Mouse (Mus musculus): Measurements from ENCODE around the gene Olfr829.

Gene Olfr829

GRCm38 (mm10) chr9:18854633-18855032, at the start of gene Olfr829:
Olfr829 (plus strand) TSS chr9:18854933.
- 44% methylated on average over 1 of the region's 1 CpGs for WGBS

GRCm38 (mm10) chr9:18819426-18819825, 35.3 kb upstream of the Olfr829 start, which contains the start of gene Olfr828:
Olfr828 (minus strand) TSS chr9:18819526.

GRCm38 (mm10) chr9:18874393-18874792, 19.7 kb downstream of the Olfr829 start, which contains the start of gene Olfr830:
Olfr830 (plus strand) TSS chr9:18874693.

GRCm38 (mm10) chr9:18907699-18908098, 53.0 kb downstream of the Olfr829 start:
- 67% methylated on average over 2 of the region's 2 CpGs for WGBS

Measured in cerebral cortex, adult 2 months (tissue).